Mouse (Mus musculus) kidney, embryonic 15.5 days (tissue): ENCODE results near the gene Tbcc. TPM values are rescaled to one million over a fixed set of nuclear protein-coding genes. Genes with fewer than 3 reads are reported as not detected.

Experiments used
- ATAC-seq: fragments of 200-750 bp; cut with Nextera tagmentation; replicated peaks from 2 replicates; pipeline ENCODE4 v1.8.0; 2017; ENCODE audit warnings: moderate TSS enrichment; ENCODE audit not compliant: low FRiP score
- H3K27ac ChIP-seq: fragments of 300-500 bp; sonication (generic); 2 replicates; pipeline ENCODE4 v1.5.1; 2015; ENCODE audit warnings: mild to moderate bottlenecking, inconsistent platforms
- H3K27me3 ChIP-seq: fragments of 300-500 bp; sonication (generic); 2 replicates; pipeline ENCODE4 v1.6.1; 2015; ENCODE audit warnings: inconsistent platforms
- H3K36me3 ChIP-seq: fragments of 300-500 bp; sonication (generic); 2 replicates; pipeline ENCODE4 v1.6.1; 2015; ENCODE audit warnings: inconsistent platforms
- H3K4me1 ChIP-seq: fragments of 300-500 bp; sonication (generic); 2 replicates; pipeline ENCODE4 v1.6.1; 2015; ENCODE audit warnings: inconsistent platforms
- H3K4me2 ChIP-seq: fragments of 300-500 bp; sonication (generic); 2 replicates; pipeline ENCODE4 v1.6.1; 2015; ENCODE audit warnings: moderate library complexity, mild to moderate bottlenecking, inconsistent platforms
- H3K4me3 ChIP-seq: fragments of 300-500 bp; sonication (generic); replicated peaks from 2 replicates; pipeline ENCODE4 v1.5.1; 2015; ENCODE audit warnings: mild to moderate bottlenecking, inconsistent platforms
- H3K9ac ChIP-seq: fragments of 300-500 bp; sonication (generic); 2 replicates; pipeline ENCODE4 v1.6.1; 2015; ENCODE audit warnings: mild to moderate bottlenecking, inconsistent platforms
- H3K9me3 ChIP-seq: fragments of 300-500 bp; sonication (generic); replicated peaks from 2 replicates; pipeline ENCODE4 v1.6.1; 2016; ENCODE audit warnings: inconsistent platforms
- WGBS: fragments of 180-500 bp; shearing (Covaris S2); methylation state at CpG from one replicate; pipeline ENCODE4 v1.1.7; 2015; ENCODE audit warnings: mixed read lengths; 5-methylcytosine and 5-hydroxymethylcytosine counted together
- polyA plus RNA-seq: library from polyadenylated mRNA; unstranded; fragments of >200 nt; fragmentation: Nextera tagmentation; extraction: Ambion mirVana; gene quantifications from 2 replicates; pipeline ENCODE4 v1.2.1, GENCODE M21; 2015

Tbcc gene
- polyA plus RNA-seq, 1 experiment from 2014 or later, result 59.3 TPM

DNA sequence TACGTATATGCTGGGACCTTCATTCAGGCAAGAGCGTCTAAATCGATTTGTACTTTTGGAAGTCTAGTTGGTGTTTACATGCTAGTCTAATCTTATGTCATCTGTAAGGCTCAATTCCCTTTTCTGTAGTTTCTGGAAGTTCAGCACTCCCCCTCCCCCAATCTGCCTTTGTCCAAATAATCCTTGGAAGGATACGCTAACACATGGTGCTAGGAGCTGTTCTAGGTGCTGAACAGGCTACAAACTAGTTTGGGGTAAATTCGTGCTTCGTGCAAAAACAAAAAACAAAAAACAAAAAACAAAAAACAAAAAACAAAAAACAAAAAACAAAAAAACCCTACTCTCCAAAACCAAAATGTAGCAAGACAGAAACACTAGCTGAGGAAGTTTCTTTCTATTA lies 30.4 kb downstream of the Tbcc start:
- no peaks in the 10 kb centered on the region for H3K9me3 ChIP-seq
- no peak overlapping the region for H3K27ac ChIP-seq
- no peak overlapping the region for H3K9ac ChIP-seq
- H3K4me2 ChIP-seq, result no peak overlapping the region
- no peak overlapping the region for H3K4me3 ChIP-seq
- H3K27me3 ChIP-seq, result no peaks in the 10 kb centered on the region
- WGBS, result 55% methylated on average over 6 of the region's 6 CpGs
- no peak for ATAC-seq
- no peaks in the 10 kb centered on the region for H3K36me3 ChIP-seq
- peaks cover 17% of the 10 kb centered on the region for H3K4me1 ChIP-seq

DNA sequence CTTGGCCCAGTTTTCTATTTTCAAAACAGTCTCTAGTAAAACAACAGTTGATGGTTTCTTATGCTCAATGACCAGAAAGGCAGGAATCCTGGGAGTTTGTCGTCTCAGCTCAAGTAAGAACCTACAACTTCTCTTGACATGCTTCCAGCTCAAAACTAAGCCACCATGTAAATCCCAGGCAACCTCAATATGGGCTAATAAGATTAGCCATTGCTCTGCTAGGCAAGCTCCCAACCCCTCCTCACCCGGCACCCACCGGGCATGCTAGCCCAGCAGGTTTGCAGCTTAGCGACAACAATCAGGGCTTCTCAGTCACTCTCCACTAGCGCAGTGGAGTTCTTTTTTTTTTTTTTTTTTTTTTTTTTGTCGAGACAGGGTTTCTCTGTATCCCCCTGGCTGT lies 35.7 kb downstream of the Tbcc start:
- WGBS, result 75% methylated on average over 6 of the region's 6 CpGs

DNA sequence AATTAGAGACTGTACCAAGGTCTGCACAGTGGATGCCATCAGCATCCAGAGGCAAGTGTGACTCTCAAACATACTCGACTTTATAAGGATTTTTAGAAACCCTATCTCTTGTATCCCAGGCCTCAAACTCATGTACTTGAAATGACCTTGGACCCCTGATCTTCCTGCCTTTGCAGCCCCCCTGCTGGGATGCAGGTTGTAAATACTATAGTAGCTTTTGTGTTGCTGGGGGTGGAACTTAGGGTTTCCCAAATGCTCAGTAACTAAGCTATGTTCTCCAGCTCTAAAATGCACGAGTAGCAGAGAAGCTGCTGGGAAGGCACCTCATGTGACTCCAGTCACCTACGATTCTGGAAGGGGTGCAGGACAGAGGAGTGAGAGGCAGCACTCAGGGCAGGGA lies 36.5 kb downstream of the Tbcc start:
- Histone ChIP-seq H3K27ac (no peak overlapping the region), H3K27me3 (no peaks in the 10 kb centered on the region), H3K4me3 (no peak overlapping the region), H3K4me1 (0 out of 2 replicates have a peak, but pooled peaks cover 2% of the 10 kb centered on the region), H3K9ac (no peak overlapping the region), H3K36me3 (peaks cover 43% of the 10 kb centered on the region), H3K9me3 (no peaks in the 10 kb centered on the region), H3K4me2 (no peak overlapping the region)
- no peak for ATAC-seq
- 58% methylated on average over 3 of the region's 3 CpGs for WGBS

More for the DNA sequence above, 35.7 kb downstream of the Tbcc start:
- Histone ChIP-seq H3K9me3 (no peaks in the 10 kb centered on the region), H3K27me3 (no peaks in the 10 kb centered on the region), H3K4me2 (no peak overlapping the region), H3K9ac (no peak overlapping the region), H3K36me3 (peaks cover 36% of the 10 kb centered on the region), H3K4me3 (no peak overlapping the region), H3K4me1 (0 out of 2 replicates have a peak, but pooled peaks cover 2% of the 10 kb centered on the region), H3K27ac (no peak overlapping the region)
- no peak for ATAC-seq

- Histone ChIP-seq H3K4me1 (0 out of 2 replicates have a peak, but pooled peaks cover 2% of the 10 kb centered on the region), H3K4me3 (no peak overlapping the region), H3K9ac (no peak overlapping the region), H3K4me2 (no peak overlapping the region), H3K36me3 (peaks cover 52% of the 10 kb centered on the region), H3K27ac (no peak overlapping the region), H3K27me3 (no peaks in the 10 kb centered on the region), H3K9me3 (no peaks in the 10 kb centered on the region)
- 94% methylated on average over 5 of the region's 5 CpGs for WGBS
- ATAC-seq, result no peak
Observed at GRCm38 (mm10) chr17:46927781-46928180, 37.3 kb downstream of the Tbcc start.

GRCm38 (mm10) chr17:46929277-46929676 lies 38.8 kb downstream of the Tbcc start:
- H3K36me3 ChIP-seq, result peaks cover 67% of the 10 kb centered on the region
- no peak overlapping the region for H3K4me3 ChIP-seq
- H3K9ac ChIP-seq, result no peak overlapping the region
- no peak for ATAC-seq
- no peak overlapping the region for H3K4me2 ChIP-seq
- H3K9me3 ChIP-seq, result no peaks in the 10 kb centered on the region
- no peaks in the 10 kb centered on the region for H3K4me1 ChIP-seq
- no peaks in the 10 kb centered on the region for H3K27me3 ChIP-seq
- no peak overlapping the region for H3K27ac ChIP-seq
- 74% methylated on average over 12 of the region's 12 CpGs for WGBS

GRCm38 (mm10) chr17:46929897-46930296 lies 39.4 kb downstream of the Tbcc start:
- H3K27ac ChIP-seq, result no peak overlapping the region
- H3K4me3 ChIP-seq, result no peak overlapping the region
- no peaks in the 10 kb centered on the region for H3K4me1 ChIP-seq
- ATAC-seq, result no peak
- no peaks in the 10 kb centered on the region for H3K9me3 ChIP-seq
- H3K27me3 ChIP-seq, result no peaks in the 10 kb centered on the region
- H3K4me2 ChIP-seq, result no peak overlapping the region
- H3K9ac ChIP-seq, result no peak overlapping the region
- peaks cover 73% of the 10 kb centered on the region for H3K36me3 ChIP-seq
- WGBS, result 75% methylated on average over 7 of the region's 7 CpGs

DNA sequence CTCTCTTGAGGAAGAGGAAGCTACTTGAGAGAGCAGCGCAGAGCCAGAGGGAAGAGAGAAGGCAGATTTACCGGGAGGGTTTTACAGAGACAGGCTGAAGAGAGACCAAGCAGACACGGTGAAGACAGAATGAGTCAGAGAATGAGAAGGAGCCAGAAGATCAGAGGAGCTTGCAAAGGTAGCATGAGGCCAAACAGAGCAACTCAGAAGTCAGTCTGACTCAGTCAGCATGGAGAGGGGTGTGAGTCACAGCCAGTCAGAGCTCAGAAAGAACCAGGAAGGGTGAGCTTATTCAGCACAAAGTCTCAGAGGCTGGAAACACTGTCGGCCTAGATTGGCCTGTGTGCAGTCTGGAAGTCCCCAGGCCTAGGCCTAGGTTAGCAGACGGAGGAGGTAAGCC lies 42.5 kb downstream of the Tbcc start:
- no peak overlapping the region for H3K4me2 ChIP-seq
- H3K4me3 ChIP-seq, result no peak overlapping the region
- H3K27ac ChIP-seq, result no peak overlapping the region
- no peak for ATAC-seq
- no peaks in the 10 kb centered on the region for H3K9me3 ChIP-seq
- WGBS, result 94% methylated on average over 5 of the region's 5 CpGs
- H3K36me3 ChIP-seq, result peaks cover 99% of the 10 kb centered on the region
- H3K4me1 ChIP-seq, result no peaks in the 10 kb centered on the region
- no peak overlapping the region for H3K9ac ChIP-seq
- H3K27me3 ChIP-seq, result no peaks in the 10 kb centered on the region

- Histone ChIP-seq H3K4me1 (no peaks in the 10 kb centered on the region), H3K9ac (no peak overlapping the region), H3K4me2 (no peak overlapping the region), H3K4me3 (no peak overlapping the region), H3K36me3 (peaks cover 100% of the 10 kb centered on the region), H3K9me3 (no peaks in the 10 kb centered on the region), H3K27me3 (no peaks in the 10 kb centered on the region), H3K27ac (no peak overlapping the region)
- ATAC-seq, result no peak
- WGBS, result 78% methylated on average over 19 of the region's 19 CpGs
Observed at GRCm38 (mm10) chr17:46933557-46934348, 43.3 kb downstream of the Tbcc start.

- no peaks in the 10 kb centered on the region for H3K27me3 ChIP-seq
- ATAC-seq, result no peak
- no peaks in the 10 kb centered on the region for H3K9me3 ChIP-seq
- H3K4me2 ChIP-seq, result no peak overlapping the region
- 90% methylated on average over 8 of the region's 8 CpGs for WGBS
- H3K36me3 ChIP-seq, result peaks cover 99% of the 10 kb centered on the region
- H3K9ac ChIP-seq, result no peak overlapping the region
- no peaks in the 10 kb centered on the region for H3K4me1 ChIP-seq
- no peak overlapping the region for H3K27ac ChIP-seq
- no peak overlapping the region for H3K4me3 ChIP-seq
Observed at GRCm38 (mm10) chr17:46940461-46940860, 50.0 kb downstream of the Tbcc start.

Other genes with a start within 250 kb of the Tbcc start
- 36.9 and 42.4 TPM in 2 replicates for gene Klc4, start 244.7 kb upstream of the Tbcc start, polyA plus RNA-seq
- gene Mrpl2, start 244.5 kb upstream of the Tbcc start, polyA plus RNA-seq, result 108 and 124 TPM in 2 replicates
- gene Cul7, start 240.3 kb upstream of the Tbcc start, polyA plus RNA-seq, result 55.5 and 59.2 TPM in 2 replicates
- gene Rrp36, start 216.3 kb upstream of the Tbcc start, polyA plus RNA-seq, result 63.9 and 65.4 TPM in 2 replicates
- gene Mea1, start 211.9 kb upstream of the Tbcc start, polyA plus RNA-seq, result 146 and 147 TPM in 2 replicates
- 119 and 131 TPM in 2 replicates for gene Klhdc3, start 209.8 kb upstream of the Tbcc start, polyA plus RNA-seq
- 96.7 and 105 TPM in 2 replicates for gene Ppp2r5d, start 185.6 kb upstream of the Tbcc start, polyA plus RNA-seq
- 25.6 and 28.5 TPM in 2 replicates for gene Pex6, start 179.2 kb upstream of the Tbcc start, polyA plus RNA-seq
- 1.5 and 2.8 TPM in 2 replicates for gene Gnmt, start 161.5 kb upstream of the Tbcc start, polyA plus RNA-seq
- gene Cnpy3, start 138.5 kb upstream of the Tbcc start, polyA plus RNA-seq, result 79.3 and 83.5 TPM in 2 replicates
- gene Ptcra, start 127.0 kb upstream of the Tbcc start, polyA plus RNA-seq, result 0.33 and 0.64 TPM in 2 replicates
- gene 2310039H08Rik, start 118.0 kb upstream of the Tbcc start, polyA plus RNA-seq, result 75.6 and 80.0 TPM in 2 replicates
- gene Rpl7l1, start 108.0 kb upstream of the Tbcc start, polyA plus RNA-seq, result 179 and 189 TPM in 2 replicates
- 4.2 and 4.9 TPM in 2 replicates for gene Bicral, start 32.2 kb upstream of the Tbcc start, polyA plus RNA-seq
- gene Prph2, start 19.8 kb downstream of the Tbcc start, polyA plus RNA-seq, result 0.08 TPM in 1 of 2 replicates, not detected in the other
- 18.9 and 21.7 TPM in 2 replicates for gene Ubr2, start 119.9 kb downstream of the Tbcc start, polyA plus RNA-seq